Mouse (Mus musculus) heart, embryonic 14.5 days (tissue): Measurements from ENCODE around the gene Fam110a. TPM values are rescaled to one million over a fixed set of nuclear protein-coding genes. Genes with fewer than 3 reads are reported as not detected.

ENCODE experiments used
- ATAC-seq: fragments of 200-750 bp; cut with Nextera tagmentation; 2 replicates; pipeline ENCODE4 v1.8.0; 2017; ENCODE audit warnings: low read depth, moderate TSS enrichment; ENCODE audit not compliant: insufficient number of reproducible peaks, insufficient read depth, low FRiP score
- H3K27ac ChIP-seq, 2 experiments: fragments of 200-500 bp in 1 of 2; fragments of 300-500 bp in 1 of 2; sonication (generic) in 1 of 2; replicated peaks in 1 of 2; 2 replicates each; pipeline ENCODE4 v1.5.1; 2012 to 2014; ENCODE audit warnings: low read depth in 2 of 2, low read length in 2 of 2, control low read depth in 1 of 2, mild to moderate bottlenecking in 1 of 2, mixed read lengths in 1 of 2; ENCODE audit not compliant: control insufficient read depth in 1 of 2, insufficient read depth in 1 of 2
- H3K27me3 ChIP-seq: fragments of 300-500 bp; sonication (generic); 2 replicates; pipeline ENCODE4 v1.6.1; 2014; ENCODE audit warnings: mild to moderate bottlenecking, low read length, control low read depth; ENCODE audit not compliant: control insufficient read depth, insufficient read depth
- H3K36me3 ChIP-seq: fragments of 300-500 bp; sonication (generic); 2 replicates; pipeline ENCODE4 v1.6.1; 2014; ENCODE audit warnings: mild to moderate bottlenecking, control low read depth, low read length, mixed read lengths; ENCODE audit not compliant: control insufficient read depth, insufficient read depth
- H3K4me1 ChIP-seq, 2 experiments: fragments of 200-500 bp in 1 of 2; fragments of 300-500 bp in 1 of 2; sonication (generic) in 1 of 2; 2 replicates each; pipeline ENCODE4 v1.6.1; 2012 to 2014; ENCODE audit warnings: low read length in 2 of 2, control low read depth in 1 of 2, mixed read lengths in 1 of 2; ENCODE audit not compliant: control insufficient read depth in 2 of 2, insufficient read depth in 2 of 2
- H3K4me2 ChIP-seq: fragments of 300-500 bp; sonication (generic); 2 replicates; pipeline ENCODE4 v1.6.1; 2014; ENCODE audit warnings: mild to moderate bottlenecking, low read length
- H3K4me3 ChIP-seq, 2 experiments: fragments of 200-500 bp in 1 of 2; fragments of 300-500 bp in 1 of 2; sonication (generic) in 1 of 2; 2 replicates each; pipeline ENCODE4 v1.5.1; 2012 to 2014; ENCODE audit warnings: low read length in 2 of 2, mild to moderate bottlenecking in 2 of 2, control low read depth in 1 of 2, low read depth in 1 of 2, moderate library complexity in 1 of 2; ENCODE audit not compliant: control insufficient read depth in 1 of 2, insufficient read depth in 1 of 2
- H3K9ac ChIP-seq: fragments of 300-500 bp; sonication (generic); 2 replicates; pipeline ENCODE4 v1.6.1; 2014; ENCODE audit warnings: mild to moderate bottlenecking, low read length
- H3K9me3 ChIP-seq: fragments of 300-500 bp; sonication (generic); 2 replicates; pipeline ENCODE4 v1.6.1; 2016; ENCODE audit warnings: low read length, control low read depth; ENCODE audit not compliant: control insufficient read depth
- WGBS: fragments of 180-500 bp; shearing (Covaris S2); extraction: QIAGEN DNeasy Blood & Tissue Kit; methylation state at CpG from one replicate; pipeline ENCODE4 v1.1.7; 2014; 5-methylcytosine and 5-hydroxymethylcytosine counted together
- microRNA counts: library from miRNA; unstranded; fragments of <30 nt; microRNA quantifications from one replicate; lab custom pipeline; 2016
- microRNA-seq: library from miRNA; unstranded; fragments of <30 nt; microRNA quantifications from one replicate; pipeline ENCODE4, GENCODE M21; 2016
- polyA plus RNA-seq: library from polyadenylated mRNA; unstranded; fragments of >200 nt; fragmentation: Nextera tagmentation; extraction: Ambion mirVana; gene quantifications from 2 replicates; pipeline ENCODE4 v1.2.1, GENCODE M21; 2014

Gene Fam110a
- polyA plus RNA-seq, 1 experiment from 2014 or later, result 8.3 TPM

DNA sequence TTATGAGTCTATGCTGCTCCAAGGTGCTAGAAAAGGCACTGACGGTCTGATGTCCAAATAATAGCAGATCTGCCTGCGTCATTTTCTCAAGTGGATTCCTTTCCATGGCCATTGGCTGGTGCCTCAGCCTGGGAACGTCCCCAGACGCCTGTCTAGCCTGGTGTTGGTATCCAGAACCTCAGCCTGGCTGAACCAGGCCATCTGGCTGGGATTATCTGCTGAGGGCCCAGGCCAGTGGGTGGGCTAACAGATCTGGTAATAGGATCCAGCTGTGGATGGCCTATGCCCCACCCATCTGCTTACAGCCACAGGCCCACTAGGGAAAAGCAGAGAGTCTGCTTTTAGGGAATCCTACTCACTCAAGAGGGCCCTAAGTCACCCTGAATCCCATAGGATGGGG lies 58.4 kb downstream of the Fam110a start:
- no peak for ATAC-seq
- H3K9ac ChIP-seq, result no peak overlapping the region
- H3K4me3 ChIP-seq, result no peak overlapping the region
- no peaks in the 10 kb centered on the region for H3K36me3 ChIP-seq
- no peaks in the 10 kb centered on the region for H3K27me3 ChIP-seq
- no peak overlapping the region for H3K27ac ChIP-seq
- peaks cover 9 to 10% of the 10 kb centered on the region in 2 experiments; a peak in 1 of 4 replicates for H3K4me1 ChIP-seq
- no peak overlapping the region for H3K4me2 ChIP-seq
- 45% methylated on average over 4 of the region's 4 CpGs for WGBS
- H3K9me3 ChIP-seq, result no peaks in the 10 kb centered on the region

DNA sequence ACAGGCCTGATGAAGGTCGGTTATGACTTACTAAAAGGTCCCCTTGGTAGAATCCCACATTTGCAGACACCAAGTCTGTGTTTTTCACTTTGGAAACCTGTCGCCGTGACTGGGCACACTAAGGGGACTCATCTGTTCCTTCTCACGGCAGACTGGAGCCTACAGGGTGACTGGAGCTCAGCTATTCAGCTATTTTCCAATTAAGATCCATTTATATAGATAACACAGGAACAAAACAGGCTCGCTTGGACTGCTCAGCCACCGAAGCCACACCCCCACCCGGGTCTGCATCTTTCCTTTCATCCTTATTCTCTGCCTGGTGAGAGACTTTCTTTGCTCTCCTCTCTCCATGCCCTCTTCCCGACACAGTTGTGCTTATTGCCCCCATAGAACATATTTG lies 59.0 kb downstream of the Fam110a start:
- no peaks in the 10 kb centered on the region for H3K9me3 ChIP-seq
- peaks cover 9 to 10% of the 10 kb centered on the region in 2 experiments; a peak in 1 of 4 replicates for H3K4me1 ChIP-seq
- H3K27ac ChIP-seq, result no peak overlapping the region
- no peak overlapping the region for H3K9ac ChIP-seq
- no peak overlapping the region for H3K4me2 ChIP-seq
- ATAC-seq, result no peak
- no peak overlapping the region for H3K4me3 ChIP-seq
- H3K36me3 ChIP-seq, result no peaks in the 10 kb centered on the region
- no peaks in the 10 kb centered on the region for H3K27me3 ChIP-seq
- WGBS, result 68% methylated on average over 8 of the region's 8 CpGs

MicroRNA genes within 50 kb of the gene (microRNA counts, 519-probe panel; counts per million panel counts)
- 3,580 counts per million, percentile 73 among the panel's probes with 10 or more counts for microRNA mmu-miR-1953 (lab: Ali Mortazavi, UCI)

Small RNA genes lying within 50 kb of the gene (microRNA-seq; reads per million reads assigned to microRNA genes)
- gene Mir1953, result not detected

Other genes starting within 250 kb of the Fam110a start
- 30.9 and 33.7 TPM in 2 replicates for gene Psmf1, start 236.0 kb downstream of the Fam110a start, polyA plus RNA-seq
- gene Rspo4, start 137.3 kb downstream of the Fam110a start, polyA plus RNA-seq, result not detected in 2 replicates
- gene Angpt4, start 69.0 kb downstream of the Fam110a start, polyA plus RNA-seq, result 0.32 TPM in 1 of 2 replicates, not detected in the other
- gene Slc52a3, start 16.3 kb upstream of the Fam110a start, polyA plus RNA-seq, result 0.09 and 0.22 TPM in 2 replicates
- gene Scrt2, start 101.3 kb upstream of the Fam110a start, polyA plus RNA-seq, result not detected in 2 replicates
- 5.7 and 6.1 TPM in 2 replicates for gene Srxn1, start 125.3 kb upstream of the Fam110a start, polyA plus RNA-seq
- gene Tcf15, start 163.3 kb upstream of the Fam110a start, polyA plus RNA-seq, result 16.0 and 19.5 TPM in 2 replicates
- gene Csnk2a1, start 246.6 kb upstream of the Fam110a start, polyA plus RNA-seq, result 72.5 and 106 TPM in 2 replicates